Mouse (Mus musculus) intestine, embryonic 15.5 days (tissue): ENCODE data around the gene Cnot3. TPM values are rescaled to one million over a fixed set of nuclear protein-coding genes. Genes with fewer than 3 reads are reported as not detected.
"Not testable (repeated sequence)": the region's sequence is repeated elsewhere in the genome, so short reads cannot be mapped to it uniquely, and the experiment has no call there.

ENCODE experiments used
- ATAC-seq: fragments of 200-750 bp; cut with Nextera tagmentation; 2 replicates; pipeline ENCODE4 v1.8.0; 2017; ENCODE audit warnings: moderate TSS enrichment, moderate library complexity
- H3K27ac ChIP-seq: fragments of 300-500 bp; sonication (generic); 2 replicates; pipeline ENCODE4 v1.5.1; 2015; ENCODE audit warnings: mild to moderate bottlenecking, inconsistent platforms
- H3K27me3 ChIP-seq: fragments of 300-500 bp; sonication (generic); replicated peaks from 2 replicates; pipeline ENCODE4 v1.6.1; 2015; ENCODE audit warnings: inconsistent platforms
- H3K36me3 ChIP-seq: fragments of 300-500 bp; sonication (generic); 2 replicates; pipeline ENCODE4 v1.6.1; 2015; ENCODE audit warnings: inconsistent platforms
- H3K4me1 ChIP-seq: fragments of 300-500 bp; sonication (generic); replicated peaks from 2 replicates; pipeline ENCODE4 v1.6.1; 2015; ENCODE audit warnings: inconsistent platforms
- H3K4me2 ChIP-seq: fragments of 300-500 bp; sonication (generic); replicated peaks from 2 replicates; pipeline ENCODE4 v1.6.1; 2015; ENCODE audit warnings: mild to moderate bottlenecking, inconsistent platforms
- H3K4me3 ChIP-seq: fragments of 300-500 bp; sonication (generic); replicated peaks from 2 replicates; pipeline ENCODE4 v1.5.1; 2015; ENCODE audit warnings: inconsistent platforms
- H3K9ac ChIP-seq: fragments of 300-500 bp; sonication (generic); 2 replicates; pipeline ENCODE4 v1.6.1; 2015; ENCODE audit warnings: inconsistent platforms
- H3K9me3 ChIP-seq: fragments of 300-500 bp; sonication (generic); 2 replicates; pipeline ENCODE4 v1.6.1; 2016; ENCODE audit warnings: inconsistent platforms
- WGBS: fragments of 180-500 bp; shearing (Covaris S2); methylation state at CpG from one replicate; pipeline ENCODE4 v1.1.7; 2015; 5-methylcytosine and 5-hydroxymethylcytosine counted together
- polyA plus RNA-seq: library from polyadenylated mRNA; unstranded; fragments of >200 nt; fragmentation: Nextera tagmentation; extraction: Ambion mirVana; gene quantifications from 2 replicates; pipeline ENCODE4 v1.2.1, GENCODE M21; 2015

The Cnot3 gene
- polyA plus RNA-seq, 1 experiment from 2014 or later, result 47.1 TPM

DNA sequence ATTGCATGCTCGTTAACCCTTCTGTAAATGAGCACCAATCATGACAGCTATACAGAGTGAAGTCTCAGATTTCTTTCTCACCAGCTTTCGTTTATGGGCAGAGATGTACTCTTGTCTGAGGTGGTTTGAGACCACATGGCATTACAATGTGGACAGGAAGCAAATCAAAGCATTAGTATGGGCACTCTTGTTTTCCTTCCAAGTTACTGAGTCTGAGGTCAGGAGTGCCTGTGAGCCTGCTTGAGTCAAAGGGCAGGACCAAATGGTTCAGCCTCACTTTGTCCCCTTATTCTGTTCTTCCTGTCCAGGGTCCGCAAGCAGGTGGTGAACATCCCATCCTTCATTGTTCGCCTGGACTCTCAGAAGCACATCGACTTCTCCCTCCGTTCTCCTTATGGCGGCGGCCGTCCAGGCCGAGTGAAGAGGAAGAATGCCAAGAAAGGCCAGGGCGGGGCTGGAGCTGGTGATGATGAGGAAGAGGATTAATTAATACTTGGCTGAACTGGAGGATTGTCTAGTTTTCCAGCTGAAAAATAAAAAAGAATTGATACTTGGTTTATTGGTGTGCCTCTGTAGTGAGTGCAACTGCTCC lies 61.4 kb downstream of the Cnot3 start:
- Histone ChIP-seq H3K4me1 (peaks cover 9% of the 10 kb centered on the region), H3K9ac (no peak overlapping the region; the same call in 1 of the 2 replicates), H3K4me2 (peak overlapping the region; percentile 52), H3K27ac (no peak overlapping the region), H3K9me3 (no peaks in the 10 kb centered on the region), H3K36me3 (peaks cover 11% of the 10 kb centered on the region), H3K4me3 (peak overlapping the region; percentile 69), H3K27me3 (no peaks in the 10 kb centered on the region)
- ATAC-seq, result no peak
- 47% methylated on average over 11 of the region's 11 CpGs for WGBS

DNA sequence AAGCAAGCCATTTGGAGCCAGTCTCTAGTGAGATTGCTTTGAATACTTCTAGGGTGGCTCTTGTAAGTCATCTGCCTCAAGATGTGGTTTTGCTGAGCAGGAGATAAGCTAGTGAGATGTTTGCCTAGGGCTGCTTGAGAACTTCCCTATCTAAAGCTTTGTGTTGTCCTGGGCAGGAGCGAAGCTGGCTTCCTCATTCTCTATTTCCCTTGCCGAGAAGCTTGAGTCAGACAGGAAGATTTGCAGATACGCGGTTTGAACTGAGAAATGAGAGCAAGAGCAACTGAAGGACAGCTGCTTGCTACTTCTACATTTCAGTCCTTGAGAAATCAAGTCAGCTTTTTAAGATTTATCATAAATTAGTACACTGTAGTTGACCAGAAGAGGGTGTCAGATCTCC lies 62.0 kb downstream of the Cnot3 start:
- Histone ChIP-seq H3K4me1 (peaks cover 9% of the 10 kb centered on the region), H3K27me3 (no peaks in the 10 kb centered on the region), H3K9ac (no peak overlapping the region), H3K27ac (no peak overlapping the region), H3K4me3 (no peak overlapping the region), H3K36me3 (peaks cover 10% of the 10 kb centered on the region), H3K9me3 (no peaks in the 10 kb centered on the region), H3K4me2 (peak overlapping the region; percentile 52; the same call in 1 of the 2 replicates)
- no peak for ATAC-seq
- WGBS, result 60% methylated on average over 4 of the region's 4 CpGs

DNA sequence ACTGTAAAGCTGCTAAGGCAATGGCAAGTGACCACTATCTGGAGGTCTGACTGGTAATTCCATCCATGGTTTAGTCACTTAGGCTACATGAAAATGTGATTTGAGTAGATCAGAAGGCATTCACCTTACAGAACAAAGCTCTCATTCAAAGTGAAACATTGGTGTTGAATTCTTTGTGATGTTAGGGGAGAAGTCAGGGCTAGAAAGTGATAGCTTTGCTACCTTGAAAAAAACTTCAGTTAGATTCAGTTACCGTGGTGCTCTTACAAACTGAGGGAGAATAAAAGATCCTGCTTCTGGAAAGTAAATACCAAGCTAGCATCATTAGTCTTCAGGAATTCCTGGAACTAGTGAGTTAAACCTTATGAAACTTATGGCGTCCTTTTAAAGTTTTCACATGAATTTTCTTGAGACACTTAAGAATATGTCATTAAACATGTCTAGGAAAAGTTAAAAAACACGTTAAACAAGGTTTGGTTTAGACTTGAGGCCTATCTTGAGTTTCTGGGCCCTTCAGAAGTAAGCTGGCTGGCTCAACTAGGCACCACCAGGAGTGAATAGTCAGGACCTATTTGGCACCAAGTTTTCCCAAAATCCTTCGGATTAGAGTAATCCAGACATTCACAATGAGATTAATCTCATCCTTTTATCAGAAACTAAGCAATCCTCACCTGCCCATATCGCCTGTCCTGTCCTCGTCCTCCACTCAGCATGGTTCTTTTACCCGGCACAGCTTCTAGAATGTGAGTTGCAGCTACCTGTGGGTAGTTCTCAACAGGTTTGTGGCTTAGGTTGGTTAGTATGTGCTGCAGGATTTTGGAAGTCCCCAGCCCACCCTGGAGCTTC lies 62.7 kb downstream of the Cnot3 start:
- Histone ChIP-seq H3K4me1 (peaks cover 9% of the 10 kb centered on the region), H3K4me3 (no peak overlapping the region), H3K4me2 (no peak overlapping the region), H3K9me3 (no peaks in the 10 kb centered on the region), H3K27me3 (no peaks in the 10 kb centered on the region), H3K36me3 (peaks cover 10% of the 10 kb centered on the region), H3K9ac (no peak overlapping the region), H3K27ac (no peak overlapping the region)
- WGBS, result 35% methylated on average over 7 of the region's 7 CpGs
- no peak for ATAC-seq

- 41% methylated on average over 5 of the region's 5 CpGs for WGBS
Observed at GRCm38 (mm10) chr7:3708447-3708980, 63.4 kb downstream of the Cnot3 start.

DNA sequence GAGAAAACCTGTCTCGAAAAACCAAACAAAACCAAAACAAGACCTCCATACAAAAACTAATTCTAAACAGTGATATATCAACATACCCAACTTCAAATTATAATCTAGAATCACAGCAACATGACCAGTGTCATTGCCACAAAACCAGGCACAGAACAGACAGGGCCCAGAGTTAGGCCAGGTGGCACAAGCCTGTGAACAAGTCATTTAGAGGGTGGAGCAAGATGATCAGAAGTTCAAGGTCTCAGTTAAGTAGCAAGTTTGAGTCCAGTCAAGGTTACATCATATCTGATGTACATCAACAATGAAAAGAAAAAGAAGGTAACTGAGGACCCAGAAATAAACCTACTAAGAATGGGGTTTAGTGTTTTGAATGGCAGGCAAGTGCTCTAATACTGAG lies 63.9 kb downstream of the Cnot3 start:
- Histone ChIP-seq H3K27me3 (no peaks in the 10 kb centered on the region), H3K4me1 (peaks cover 9% of the 10 kb centered on the region), H3K36me3 (peaks cover 10% of the 10 kb centered on the region), H3K4me3 (no peak overlapping the region), H3K9me3 (no peaks in the 10 kb centered on the region), H3K9ac (no peak overlapping the region), H3K27ac (no peak overlapping the region), H3K4me2 (no peak overlapping the region)
- 58% methylated on average over 1 of the region's 1 CpGs for WGBS
- ATAC-seq, result no peak

More at GRCm38 (mm10) chr7:3708447-3708980, 63.4 kb downstream of the Cnot3 start:
- H3K9ac ChIP-seq, H3K27me3 ChIP-seq, H3K4me1 ChIP-seq, H3K9me3 ChIP-seq, H3K4me2 ChIP-seq, H3K27ac ChIP-seq, H3K4me3 ChIP-seq, ATAC-seq, H3K36me3 ChIP-seq: not testable (repeated sequence)

Other genes starting within 250 kb of the Cnot3 start
- 0.33 TPM in 1 of 2 replicates, not detected in the other for gene Cacng6, start 221.1 kb upstream of the Cnot3 start, polyA plus RNA-seq
- gene Tarm1, start 142.6 kb upstream of the Cnot3 start, polyA plus RNA-seq, result 0.11 and 0.16 TPM in 2 replicates
- 0.08 and 0.09 TPM in 2 replicates for gene Oscar, start 29.1 kb upstream of the Cnot3 start, polyA plus RNA-seq
- 486 and 556 TPM in 2 replicates for gene Ndufa3, start 27.9 kb upstream of the Cnot3 start, polyA plus RNA-seq
- gene Tfpt, start 15.3 kb upstream of the Cnot3 start, polyA plus RNA-seq, result 19.7 and 23.1 TPM in 2 replicates
- 85.7 and 90.1 TPM in 2 replicates for gene Prpf31, start 15.3 kb upstream of the Cnot3 start, polyA plus RNA-seq
- gene Leng1, start 20.6 kb downstream of the Cnot3 start, polyA plus RNA-seq, result 19.5 and 20.2 TPM in 2 replicates
- 73.4 and 82.6 TPM in 2 replicates for gene Tmc4, start 32.3 kb downstream of the Cnot3 start, polyA plus RNA-seq
- 230 and 235 TPM in 2 replicates for gene Tsen34, start 47.6 kb downstream of the Cnot3 start, polyA plus RNA-seq
- 55.3 and 57.2 TPM in 2 replicates for gene Mboat7, start 48.3 kb downstream of the Cnot3 start, polyA plus RNA-seq
- gene Rps9, start 58.7 kb downstream of the Cnot3 start, polyA plus RNA-seq, result 1,501 and 1,565 TPM in 2 replicates
- 1.0 and 1.1 TPM in 2 replicates for gene Pirb, start 75.1 kb downstream of the Cnot3 start, polyA plus RNA-seq
- gene Gm15448, start 180.4 kb downstream of the Cnot3 start, polyA plus RNA-seq, result not detected in 2 replicates
- gene Pira2, start 199.8 kb downstream of the Cnot3 start, polyA plus RNA-seq, result 0.44 TPM in 1 of 2 replicates, not detected in the other